Mouse (Mus musculus): Measurements from ENCODE around the gene Zdhhc19. TPM values are rescaled to one million over a fixed set of nuclear protein-coding genes. Genes with fewer than 3 reads are reported as not detected.

Gene Zdhhc19
- polyA plus RNA-seq, 1 experiment from 2014 or later: not detected

DNA sequence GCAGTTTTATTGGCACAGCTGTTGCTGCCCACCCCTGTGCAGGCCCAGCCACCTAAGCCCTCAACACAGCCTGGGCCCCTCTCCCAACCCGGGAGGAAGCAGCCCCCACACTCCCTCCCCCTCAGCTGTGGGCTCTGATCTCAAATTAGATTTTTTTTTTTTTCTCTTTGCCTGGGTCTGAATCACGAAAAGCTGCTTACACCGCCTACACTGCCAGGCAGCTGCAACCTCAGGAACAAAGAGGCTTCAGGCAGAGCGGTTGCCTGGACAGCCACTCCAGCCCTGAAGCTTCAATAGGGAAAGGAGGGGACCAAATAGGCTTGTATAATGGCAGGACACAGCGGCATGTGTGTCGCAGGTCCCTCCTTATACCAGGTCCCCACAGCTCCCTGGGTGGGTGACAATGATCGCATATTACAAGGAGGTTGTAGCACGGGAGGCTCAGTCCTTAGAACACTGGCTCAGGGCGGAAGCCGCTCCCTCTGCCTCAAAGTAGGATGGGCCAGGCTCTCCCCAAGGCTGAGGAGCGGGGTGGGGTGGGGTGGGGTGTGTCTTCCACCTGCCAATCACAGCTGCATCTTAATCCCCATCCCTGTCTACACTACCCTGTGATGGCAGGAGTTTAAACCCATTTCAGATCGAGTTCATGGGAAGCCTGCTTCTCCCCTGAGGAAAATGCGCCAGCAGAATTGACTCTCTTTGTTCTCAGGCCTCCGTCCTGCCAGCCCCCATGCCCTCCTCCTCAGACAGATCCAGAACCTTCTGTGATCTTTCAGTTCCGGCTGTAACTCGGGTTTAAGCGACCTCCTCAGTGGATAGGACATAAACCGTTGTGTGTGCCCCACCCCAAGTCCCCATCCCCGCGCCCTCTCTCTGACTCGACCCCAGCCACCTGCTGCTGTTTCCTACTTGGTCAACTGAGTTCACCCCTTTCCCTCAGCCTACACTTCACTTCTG lies 20.2 kb downstream of the Zdhhc19 start:
- WGBS: 31% methylated on average over 21 of the region's 21 CpGs
- Histone ChIP-seq H3K27me3 (replicated peaks) (no peaks in the 10 kb centered on the region), H3K4me3 (no peak overlapping the region), H3K4me1 (replicated peaks) (peaks cover 21% of the 10 kb centered on the region), H3K9ac (0 out of 2 replicates have a peak overlapping the region, but pooled peaks have one; percentile 30), H3K36me3 (no peaks in the 10 kb centered on the region), H3K4me2 (peak overlapping the region; percentile 50), H3K9me3 (replicated peaks) (no peaks in the 10 kb centered on the region), H3K27ac (ENCODE audit: poor library complexity, severe bottlenecking) (peak overlapping the region; percentile 7; the same call in 1 of the 2 replicates)
- peak; percentile 85 for ATAC-seq (ENCODE audit: insufficient number of reproducible peaks, low FRiP score)

DNA sequence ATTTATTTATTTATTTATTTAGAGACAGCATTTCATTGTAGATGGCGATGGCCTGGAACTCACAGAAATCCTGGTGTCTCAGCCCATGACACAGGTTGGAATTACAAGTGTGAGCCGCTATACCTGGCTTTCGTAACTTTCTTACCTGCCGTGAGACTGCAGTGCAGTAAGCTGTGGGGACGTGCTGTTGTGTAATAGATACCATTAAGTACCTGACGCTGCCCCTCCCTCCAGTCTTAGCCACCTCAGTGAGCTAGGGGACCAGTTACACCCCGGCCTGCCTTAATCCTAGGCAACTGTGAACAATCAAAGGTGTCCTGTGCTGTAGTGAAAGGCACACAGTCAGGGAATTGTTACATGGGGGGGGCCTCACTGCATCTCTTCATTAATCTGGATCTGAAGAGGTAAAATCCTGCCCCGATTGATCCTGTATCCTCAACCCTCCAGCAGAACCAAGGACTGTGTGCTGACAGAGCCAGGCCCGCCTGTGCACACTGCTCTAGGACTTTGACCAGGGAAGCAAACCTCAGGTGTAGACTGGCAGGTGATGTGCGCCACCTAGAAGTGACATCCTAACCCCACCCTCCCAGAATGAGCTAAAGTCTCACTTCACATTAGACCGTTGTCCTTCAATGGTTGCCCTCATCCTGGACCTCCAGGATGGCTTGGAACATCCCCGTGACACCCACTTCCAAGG lies 21.9 kb downstream of the Zdhhc19 start:
- H3K4me1 ChIP-seq (replicated peaks): peaks cover 21% of the 10 kb centered on the region
- H3K4me2 ChIP-seq: no peak overlapping the region
- no peaks in the 10 kb centered on the region for H3K27me3 ChIP-seq (replicated peaks)
- WGBS: 82% methylated on average over 12 of the region's 12 CpGs
- no peaks in the 10 kb centered on the region for H3K36me3 ChIP-seq
- ATAC-seq (ENCODE audit: insufficient number of reproducible peaks, low FRiP score): no peak
- no peak overlapping the region for H3K9ac ChIP-seq
- H3K4me3 ChIP-seq: no peak overlapping the region
- H3K27ac ChIP-seq (ENCODE audit: poor library complexity, severe bottlenecking): no peak overlapping the region
- no peaks in the 10 kb centered on the region for H3K9me3 ChIP-seq (replicated peaks)

DNA sequence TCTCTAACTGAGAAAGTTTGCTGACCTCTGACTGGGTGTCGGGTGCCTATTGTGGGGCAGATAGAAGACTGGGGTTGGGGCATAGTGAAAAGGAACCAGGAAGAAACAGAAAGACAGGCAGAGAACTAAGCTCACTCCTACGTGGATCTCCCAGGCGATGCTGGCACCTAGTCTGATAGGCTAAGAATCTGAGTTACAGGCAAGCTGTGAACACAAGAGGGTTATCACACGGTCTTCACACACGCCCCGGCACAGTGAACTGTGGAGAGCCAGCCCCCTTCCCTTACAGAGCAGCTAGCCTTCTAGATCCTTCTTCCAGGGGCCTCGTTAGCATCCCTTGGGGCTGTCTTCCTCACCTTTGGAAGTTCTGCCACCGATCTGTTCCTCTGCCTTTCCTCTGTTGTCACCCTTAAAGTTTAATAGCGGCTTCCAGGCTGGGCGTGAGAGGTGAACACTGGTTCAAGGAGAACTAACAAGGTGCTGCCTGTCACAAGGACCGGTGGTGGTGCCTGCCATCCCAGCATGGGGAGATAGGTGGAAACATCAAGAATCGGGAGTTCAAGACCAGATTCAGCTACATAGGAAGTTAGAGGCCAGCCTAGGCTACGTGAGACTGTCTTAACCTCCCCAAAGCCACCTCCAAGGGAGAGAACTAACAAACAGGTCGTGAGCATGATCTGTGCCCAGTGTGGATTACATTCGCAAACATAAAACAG lies 23.7 kb downstream of the Zdhhc19 start:
- H3K9me3 ChIP-seq (replicated peaks): no peaks in the 10 kb centered on the region
- no peak overlapping the region for H3K4me3 ChIP-seq
- no peak for ATAC-seq (ENCODE audit: insufficient number of reproducible peaks, low FRiP score)
- no peak overlapping the region for H3K27ac ChIP-seq (ENCODE audit: poor library complexity, severe bottlenecking)
- WGBS: 67% methylated on average over 15 of the region's 15 CpGs
- no peak overlapping the region for H3K9ac ChIP-seq
- H3K4me2 ChIP-seq: no peak overlapping the region
- H3K36me3 ChIP-seq: no peaks in the 10 kb centered on the region
- no peaks in the 10 kb centered on the region for H3K27me3 ChIP-seq (replicated peaks)
- peaks cover 37% of the 10 kb centered on the region for H3K4me1 ChIP-seq (replicated peaks)

DNA sequence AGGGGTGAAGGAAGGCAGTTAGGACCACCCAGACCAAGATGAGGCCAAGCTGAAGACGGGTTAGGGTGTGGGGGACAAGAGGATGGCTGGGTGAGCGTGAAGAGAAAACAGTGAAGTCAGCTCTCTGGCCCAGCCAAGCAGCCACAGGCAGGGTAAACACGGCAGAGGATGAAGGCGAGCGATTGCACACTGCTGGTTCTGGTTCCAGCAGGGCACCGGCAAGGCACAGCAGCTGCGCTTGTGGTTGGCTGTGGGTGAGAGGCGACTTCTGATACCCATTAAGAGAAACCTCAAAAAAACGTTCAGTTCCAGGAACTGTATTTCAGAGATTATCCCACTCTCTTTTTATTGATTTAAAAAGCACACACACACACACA lies 24.3 kb downstream of the Zdhhc19 start:
- Histone ChIP-seq H3K27ac (ENCODE audit: poor library complexity, severe bottlenecking) (no peak overlapping the region), H3K4me2 (no peak overlapping the region), H3K36me3 (no peaks in the 10 kb centered on the region), H3K4me3 (no peak overlapping the region), H3K27me3 (replicated peaks) (no peaks in the 10 kb centered on the region), H3K9ac (no peak overlapping the region), H3K4me1 (replicated peaks) (peaks cover 37% of the 10 kb centered on the region), H3K9me3 (replicated peaks) (no peaks in the 10 kb centered on the region)
- 71% methylated on average over 9 of the region's 9 CpGs for WGBS
- no peak for ATAC-seq (ENCODE audit: insufficient number of reproducible peaks, low FRiP score)

DNA sequence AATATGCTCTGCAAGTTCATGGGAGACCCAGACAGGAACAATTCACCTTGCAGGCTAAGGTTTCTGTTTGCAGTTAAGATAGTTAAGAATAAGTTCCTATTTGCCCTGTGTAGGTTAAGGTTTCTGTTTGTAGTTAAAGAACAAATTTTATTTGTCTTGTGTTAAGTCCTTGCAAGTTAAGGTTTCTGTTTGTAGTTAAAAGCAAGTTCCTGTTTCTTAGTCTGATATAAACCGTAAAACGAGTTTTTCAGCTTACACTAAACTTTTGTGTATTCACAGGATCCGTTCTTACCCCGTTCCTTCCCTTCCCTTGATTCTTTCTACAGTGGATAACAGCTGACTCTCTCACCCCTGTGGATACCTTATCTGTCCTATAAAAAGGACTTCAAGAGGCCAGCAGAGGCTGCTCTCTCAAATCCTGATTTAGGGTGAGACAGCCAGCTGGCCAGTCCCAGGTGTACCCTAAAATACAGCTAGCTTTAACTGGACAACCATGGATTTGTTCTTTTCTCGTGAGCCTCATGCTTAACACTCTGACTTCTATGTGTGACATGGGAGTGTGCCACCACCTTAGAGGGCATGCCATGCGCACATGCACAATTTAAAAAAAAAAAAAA lies 26.6 kb downstream of the Zdhhc19 start:
- Histone ChIP-seq H3K27ac (ENCODE audit: poor library complexity, severe bottlenecking) (peak overlapping the region; percentile 33; the same call in 1 of the 2 replicates), H3K9ac (no peak overlapping the region), H3K36me3 (no peaks in the 10 kb centered on the region), H3K4me1 (replicated peaks) (peaks cover 30% of the 10 kb centered on the region), H3K9me3 (replicated peaks) (no peaks in the 10 kb centered on the region), H3K4me2 (no peak overlapping the region), H3K27me3 (replicated peaks) (no peaks in the 10 kb centered on the region), H3K4me3 (no peak overlapping the region)
- WGBS: 40% methylated on average over 6 of the region's 6 CpGs
- ATAC-seq (ENCODE audit: insufficient number of reproducible peaks, low FRiP score): no peak

DNA sequence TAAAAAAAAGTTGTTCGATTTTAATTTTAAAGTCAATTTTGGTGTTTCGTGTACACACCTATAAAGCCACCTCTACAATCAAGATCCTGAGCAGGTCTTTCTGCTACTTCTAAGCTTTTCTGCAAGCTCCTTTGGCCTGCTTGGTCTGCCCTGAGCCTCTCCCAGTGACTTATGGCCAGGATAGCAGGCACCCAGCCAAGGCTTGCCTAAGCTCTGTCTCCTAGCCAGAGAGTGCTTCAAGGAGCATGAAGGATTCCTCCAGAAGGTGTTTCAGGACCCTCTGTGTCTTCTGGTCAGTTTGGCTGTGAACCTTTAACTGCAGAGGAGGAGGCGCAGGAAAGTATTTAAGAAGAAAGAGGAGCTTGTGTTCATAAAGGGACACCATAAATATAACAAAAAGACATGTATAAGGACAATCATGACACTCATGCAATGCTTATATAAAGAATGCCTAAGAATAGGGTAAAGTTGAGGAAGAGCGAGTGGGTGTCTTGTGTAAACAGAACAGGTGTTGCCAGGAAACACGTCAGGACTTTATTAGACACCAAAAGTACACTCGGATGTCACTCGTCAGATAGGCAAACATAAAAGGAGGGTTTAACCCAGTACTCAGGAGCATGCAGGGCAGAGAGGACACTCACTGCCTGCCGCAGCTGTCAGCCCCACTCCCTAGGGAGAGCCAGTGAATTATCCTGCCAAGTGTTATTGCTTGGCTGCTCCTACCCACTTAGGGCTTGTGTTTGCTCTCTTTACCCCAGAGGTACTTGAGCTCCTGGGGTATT lies 27.6 kb downstream of the Zdhhc19 start:
- Histone ChIP-seq H3K4me3 (no peak overlapping the region), H3K36me3 (no peaks in the 10 kb centered on the region), H3K4me1 (replicated peaks) (peaks cover 30% of the 10 kb centered on the region), H3K9me3 (replicated peaks) (no peaks in the 10 kb centered on the region), H3K27me3 (replicated peaks) (no peaks in the 10 kb centered on the region), H3K4me2 (no peak overlapping the region), H3K9ac (peak overlapping the region; percentile 26; the same call in 1 of the 2 replicates), H3K27ac (ENCODE audit: poor library complexity, severe bottlenecking) (peak overlapping the region; percentile 55)
- 60% methylated on average over 8 of the region's 8 CpGs for WGBS
- ATAC-seq (ENCODE audit: insufficient number of reproducible peaks, low FRiP score): no peak

DNA sequence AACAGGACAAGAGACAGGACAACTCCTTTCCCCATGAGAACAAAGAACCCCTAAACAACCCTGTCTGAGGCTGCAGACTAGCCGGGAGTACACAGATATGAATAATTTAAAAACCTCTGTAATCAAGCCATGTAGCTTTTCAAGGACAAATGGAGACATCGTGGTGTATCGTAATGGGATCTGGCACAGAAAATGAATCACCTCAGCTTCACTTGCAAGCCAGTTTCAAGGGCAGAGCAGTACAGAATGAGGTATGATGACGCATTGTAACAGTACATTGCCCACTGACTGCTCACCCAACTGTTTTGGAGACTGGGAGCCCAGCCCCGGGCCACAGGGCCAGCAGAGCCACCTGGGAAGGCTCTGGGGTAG lies 28.2 kb downstream of the Zdhhc19 start:
- H3K36me3 ChIP-seq: no peaks in the 10 kb centered on the region
- H3K4me3 ChIP-seq: no peak overlapping the region
- no peak for ATAC-seq (ENCODE audit: insufficient number of reproducible peaks, low FRiP score)
- H3K27ac ChIP-seq (ENCODE audit: poor library complexity, severe bottlenecking): peak overlapping the region; percentile 55
- 78% methylated on average over 5 of the region's 5 CpGs for WGBS
- H3K9me3 ChIP-seq (replicated peaks): no peaks in the 10 kb centered on the region
- H3K27me3 ChIP-seq (replicated peaks): no peaks in the 10 kb centered on the region
- H3K4me2 ChIP-seq: no peak overlapping the region
- H3K9ac ChIP-seq: peak overlapping the region; percentile 26; the same call in 1 of the 2 replicates
- peaks cover 30% of the 10 kb centered on the region for H3K4me1 ChIP-seq (replicated peaks)

DNA sequence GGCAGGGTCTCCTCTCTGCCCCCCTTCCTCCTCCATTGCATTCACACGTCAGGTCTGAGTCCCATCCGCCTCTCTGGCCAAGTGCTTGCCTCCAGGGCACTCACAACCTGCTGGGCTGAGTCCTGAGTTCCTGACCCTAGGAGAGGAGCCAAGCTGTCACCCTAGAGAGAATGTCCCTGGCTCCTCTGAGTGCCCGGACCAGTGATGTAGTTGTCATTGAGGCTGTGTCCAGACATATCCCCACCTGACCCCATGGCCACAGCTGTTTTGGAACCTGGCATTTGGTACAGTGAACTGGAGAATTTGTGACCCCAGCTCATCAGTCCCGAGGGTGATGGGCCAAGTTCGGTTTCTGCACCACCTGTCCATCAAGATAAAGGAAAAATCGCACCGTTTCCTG lies 30.8 kb downstream of the Zdhhc19 start:
- Histone ChIP-seq H3K36me3 (no peaks in the 10 kb centered on the region), H3K4me1 (replicated peaks) (peaks cover 23% of the 10 kb centered on the region), H3K9ac (no peak overlapping the region), H3K9me3 (replicated peaks) (0 out of 2 replicates have a peak, but pooled peaks cover 4% of the 10 kb centered on the region), H3K4me3 (no peak overlapping the region), H3K27ac (ENCODE audit: poor library complexity, severe bottlenecking) (no peak overlapping the region), H3K27me3 (replicated peaks) (no peaks in the 10 kb centered on the region), H3K4me2 (no peak overlapping the region)
- WGBS: 59% methylated on average over 7 of the region's 7 CpGs
- no peak for ATAC-seq (ENCODE audit: insufficient number of reproducible peaks, low FRiP score)

DNA sequence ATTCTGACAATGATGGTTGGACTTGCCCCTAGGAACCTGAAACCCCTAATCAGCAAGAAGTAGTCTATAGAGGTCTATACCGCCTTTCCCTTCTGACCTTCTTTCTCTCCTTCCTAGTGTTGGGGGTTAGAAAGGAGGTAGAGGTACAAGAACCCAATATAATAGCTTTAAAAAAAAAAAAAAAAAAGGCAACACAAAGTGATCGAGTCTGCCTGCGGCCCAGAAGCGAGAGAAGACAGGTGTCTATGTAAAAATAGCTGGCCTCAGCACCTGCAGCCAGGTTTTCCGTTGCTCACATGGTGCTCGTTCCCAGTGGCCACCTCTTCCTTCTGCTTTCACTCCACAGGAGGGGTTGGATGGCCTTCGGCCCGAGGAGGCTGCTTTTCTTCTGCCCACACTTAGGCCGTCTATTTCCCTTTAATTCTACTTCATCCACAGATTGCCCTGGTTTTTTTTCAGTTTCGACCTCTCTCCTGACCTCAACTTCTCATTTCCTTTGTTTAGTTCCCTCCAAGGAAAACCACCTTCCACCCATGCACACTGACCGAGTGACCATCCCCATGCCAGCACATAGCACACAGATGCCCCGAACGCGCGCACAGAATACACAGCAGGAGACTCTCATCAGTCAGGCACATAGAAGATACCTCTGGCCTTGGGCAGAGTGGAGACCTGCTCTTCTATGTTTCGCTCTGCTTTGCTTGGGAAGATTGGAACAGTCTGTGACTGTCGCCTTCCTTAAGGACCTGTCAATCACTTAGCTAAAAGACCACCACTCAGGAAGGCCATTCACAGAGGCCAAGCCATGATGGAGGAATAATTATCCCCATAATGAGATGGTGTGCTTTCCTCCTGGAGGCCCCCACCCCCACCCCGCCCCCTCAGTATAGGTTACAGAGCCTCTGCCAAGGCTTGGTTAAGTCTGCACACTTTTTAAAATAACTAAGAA lies 37.1 kb downstream of the Zdhhc19 start:
- Histone ChIP-seq H3K4me3 (no peak overlapping the region), H3K9me3 (replicated peaks) (0 out of 2 replicates have a peak, but pooled peaks cover 4% of the 10 kb centered on the region), H3K4me2 (no peak overlapping the region), H3K36me3 (no peaks in the 10 kb centered on the region), H3K27me3 (replicated peaks) (no peaks in the 10 kb centered on the region), H3K4me1 (replicated peaks) (peaks cover 30% of the 10 kb centered on the region), H3K9ac (no peak overlapping the region), H3K27ac (ENCODE audit: poor library complexity, severe bottlenecking) (no peak overlapping the region)
- ATAC-seq (ENCODE audit: insufficient number of reproducible peaks, low FRiP score): no peak
- 75% methylated on average over 18 of the region's 18 CpGs for WGBS
